Mouse (Mus musculus): ENCODE results near the gene Steap1. TPM values are rescaled to one million over a fixed set of nuclear protein-coding genes. Genes with fewer than 3 reads are reported as not detected.

The Steap1 gene
- polyA plus RNA-seq (2015; fragmentation: Nextera tagmentation; extraction: Ambion mirVana): 9.6 and 11.2 TPM in 2 replicates

- Histone ChIP-seq H3K9me3 (no peaks in the 10 kb centered on the region), H3K36me3 (no peaks in the 10 kb centered on the region), H3K9ac (peak within 1 kb of the TSS; percentile 30; the same call in 1 of the 2 replicates), H3K4me1 (no peaks in the 10 kb centered on the region), H3K27ac (no peak within 1 kb of the TSS), H3K4me3 (replicated peaks) (peak within 1 kb of the TSS; percentile 60), H3K27me3 (replicated peaks) (0 out of 2 replicates have a peak, but pooled peaks cover 4% of the 10 kb centered on the region), H3K4me2 (peak within 1 kb of the TSS; percentile 95)
- under 1% methylated on average over 73 of the region's 75 CpGs for WGBS
- peak; percentile 88 for ATAC-seq (ENCODE audit: insufficient read depth, low FRiP score, low read depth)
Observed at GRCm38 (mm10) chr5:5748866-5749682, at the start of gene Steap1. Gene Steap1 (minus strand): TSS chr5:5749326.

- WGBS: 85% methylated on average over 2 of the region's 2 CpGs
- no peak for ATAC-seq (ENCODE audit: insufficient read depth, low FRiP score, low read depth)
Observed at GRCm38 (mm10) chr5:5787106-5787505, 38.0 kb upstream of the Steap1 start.

GRCm38 (mm10) chr5:5756392-5757019 is 7.4 kb upstream of the Steap1 start:
- Histone ChIP-seq H3K36me3 (no peaks in the 10 kb centered on the region), H3K9ac (no peak overlapping the region), H3K9me3 (no peaks in the 10 kb centered on the region), H3K4me2 (no peak overlapping the region), H3K27ac (no peak overlapping the region), H3K4me1 (no peaks in the 10 kb centered on the region), H3K4me3 (replicated peaks) (no peak overlapping the region), H3K27me3 (replicated peaks) (no peaks in the 10 kb centered on the region)
- 63% methylated on average over 3 of the region's 3 CpGs for WGBS
- ATAC-seq (ENCODE audit: insufficient read depth, low FRiP score, low read depth): no peak

More at GRCm38 (mm10) chr5:5787106-5787505, 38.0 kb upstream of the Steap1 start:
- no peak overlapping the region for H3K4me2 ChIP-seq
- no peaks in the 10 kb centered on the region for H3K4me1 ChIP-seq
- H3K36me3 ChIP-seq: no peaks in the 10 kb centered on the region
- no peak overlapping the region for H3K9ac ChIP-seq
- no peaks in the 10 kb centered on the region for H3K9me3 ChIP-seq
- no peak overlapping the region for H3K27ac ChIP-seq
- no peaks in the 10 kb centered on the region for H3K27me3 ChIP-seq (replicated peaks)
- H3K4me3 ChIP-seq (replicated peaks): no peak overlapping the region

GRCm38 (mm10) chr5:5755039-5755438 is 5.9 kb upstream of the Steap1 start:
- 1% methylated on average over 9 of the region's 9 CpGs for WGBS
- Histone ChIP-seq H3K4me3 (replicated peaks) (no peak overlapping the region), H3K27ac (no peak overlapping the region), H3K9ac (no peak overlapping the region), H3K4me1 (no peaks in the 10 kb centered on the region), H3K36me3 (no peaks in the 10 kb centered on the region), H3K27me3 (replicated peaks) (no peaks in the 10 kb centered on the region), H3K4me2 (no peak overlapping the region), H3K9me3 (no peaks in the 10 kb centered on the region)
- ATAC-seq (ENCODE audit: insufficient read depth, low FRiP score, low read depth): no peak

GRCm38 (mm10) chr5:5749772-5750222 is 671 bp upstream of the Steap1 start:
- peak; percentile 38; the same call in 1 of the 2 replicates for ATAC-seq (ENCODE audit: insufficient read depth, low FRiP score, low read depth)
- Histone ChIP-seq H3K4me3 (replicated peaks) (peak overlapping the region; percentile 60), H3K9me3 (no peaks in the 10 kb centered on the region), H3K27ac (no peak overlapping the region), H3K36me3 (no peaks in the 10 kb centered on the region), H3K4me2 (peak overlapping the region; percentile 95), H3K9ac (no peak overlapping the region), H3K27me3 (replicated peaks) (0 out of 2 replicates have a peak, but pooled peaks cover 4% of the 10 kb centered on the region), H3K4me1 (no peaks in the 10 kb centered on the region)
- WGBS: 2% methylated on average over 13 of the region's 13 CpGs

GRCm38 (mm10) chr5:5734445-5734844 is 14.7 kb downstream of the Steap1 start:
- 87% methylated on average over 9 of the region's 9 CpGs for WGBS

GRCm38 (mm10) chr5:5732858-5733257 is 16.3 kb downstream of the Steap1 start:
- no peak overlapping the region for H3K4me2 ChIP-seq
- no peak overlapping the region for H3K4me3 ChIP-seq (replicated peaks)
- no peak for ATAC-seq (ENCODE audit: insufficient read depth, low FRiP score, low read depth)
- WGBS: 65% methylated on average over 2 of the region's 2 CpGs
- H3K9ac ChIP-seq: no peak overlapping the region
- no peaks in the 10 kb centered on the region for H3K36me3 ChIP-seq
- no peaks in the 10 kb centered on the region for H3K27me3 ChIP-seq (replicated peaks)
- no peak overlapping the region for H3K27ac ChIP-seq
- no peaks in the 10 kb centered on the region for H3K9me3 ChIP-seq
- no peaks in the 10 kb centered on the region for H3K4me1 ChIP-seq

More at GRCm38 (mm10) chr5:5734445-5734844, 14.7 kb downstream of the Steap1 start:
- no peak overlapping the region for H3K4me2 ChIP-seq
- H3K4me3 ChIP-seq (replicated peaks): no peak overlapping the region
- no peak overlapping the region for H3K9ac ChIP-seq
- no peak overlapping the region for H3K27ac ChIP-seq
- no peaks in the 10 kb centered on the region for H3K9me3 ChIP-seq
- no peaks in the 10 kb centered on the region for H3K36me3 ChIP-seq
- H3K27me3 ChIP-seq (replicated peaks): no peaks in the 10 kb centered on the region
- H3K4me1 ChIP-seq: no peaks in the 10 kb centered on the region
- no peak for ATAC-seq (ENCODE audit: insufficient read depth, low FRiP score, low read depth)

- no peaks in the 10 kb centered on the region for H3K36me3 ChIP-seq
- H3K4me1 ChIP-seq: no peaks in the 10 kb centered on the region
- no peak overlapping the region for H3K27ac ChIP-seq
- 93% methylated on average over 3 of the region's 3 CpGs for WGBS
- no peak overlapping the region for H3K4me2 ChIP-seq
- H3K9me3 ChIP-seq: no peaks in the 10 kb centered on the region
- no peaks in the 10 kb centered on the region for H3K27me3 ChIP-seq (replicated peaks)
- ATAC-seq (ENCODE audit: insufficient read depth, low FRiP score, low read depth): no peak
- no peak overlapping the region for H3K9ac ChIP-seq
- H3K4me3 ChIP-seq (replicated peaks): no peak overlapping the region
Observed at GRCm38 (mm10) chr5:5732208-5732607, 16.9 kb downstream of the Steap1 start.

- 81% methylated on average over 4 of the region's 4 CpGs for WGBS
- Histone ChIP-seq H3K4me3 (replicated peaks) (no peak overlapping the region), H3K27me3 (replicated peaks) (no peaks in the 10 kb centered on the region), H3K9ac (no peak overlapping the region), H3K4me1 (no peaks in the 10 kb centered on the region), H3K4me2 (no peak overlapping the region), H3K36me3 (no peaks in the 10 kb centered on the region), H3K27ac (no peak overlapping the region), H3K9me3 (no peaks in the 10 kb centered on the region)
- ATAC-seq (ENCODE audit: insufficient read depth, low FRiP score, low read depth): no peak
Observed at GRCm38 (mm10) chr5:5729904-5730303, 19.2 kb downstream of the Steap1 start.

GRCm38 (mm10) chr5:5722217-5722616 is 26.9 kb downstream of the Steap1 start:
- no peak overlapping the region for H3K27ac ChIP-seq
- no peaks in the 10 kb centered on the region for H3K9me3 ChIP-seq
- H3K27me3 ChIP-seq (replicated peaks): no peaks in the 10 kb centered on the region
- no peak overlapping the region for H3K4me2 ChIP-seq
- no peak for ATAC-seq (ENCODE audit: insufficient read depth, low FRiP score, low read depth)
- 80% methylated on average over 7 of the region's 7 CpGs for WGBS
- H3K4me1 ChIP-seq: no peaks in the 10 kb centered on the region
- H3K9ac ChIP-seq: no peak overlapping the region
- no peak overlapping the region for H3K4me3 ChIP-seq (replicated peaks)
- H3K36me3 ChIP-seq: no peaks in the 10 kb centered on the region

- no peak overlapping the region for H3K9ac ChIP-seq
- WGBS: 77% methylated on average over 4 of the region's 4 CpGs
- H3K27ac ChIP-seq: no peak overlapping the region
- no peak overlapping the region for H3K4me3 ChIP-seq (replicated peaks)
- no peak for ATAC-seq (ENCODE audit: insufficient read depth, low FRiP score, low read depth)
- H3K36me3 ChIP-seq: no peaks in the 10 kb centered on the region
- H3K9me3 ChIP-seq: no peaks in the 10 kb centered on the region
- H3K4me1 ChIP-seq: no peaks in the 10 kb centered on the region
- no peaks in the 10 kb centered on the region for H3K27me3 ChIP-seq (replicated peaks)
- H3K4me2 ChIP-seq: no peak overlapping the region
Observed at GRCm38 (mm10) chr5:5711032-5711431, 38.1 kb downstream of the Steap1 start.
